Mouse (Mus musculus) intestine, postnatal 0 days (tissue): ENCODE results near the gene Arhgap15. TPM values are rescaled to one million over a fixed set of nuclear protein-coding genes. Genes with fewer than 3 reads are reported as not detected.

Source experiments
- ATAC-seq: fragments of 200-750 bp; cut with Nextera tagmentation; 2 replicates; pipeline ENCODE4 v1.8.0; 2017; ENCODE audit warnings: mild to moderate bottlenecking, moderate TSS enrichment, moderate library complexity
- H3K27ac ChIP-seq: fragments of 300-500 bp; sonication (generic); 2 replicates; pipeline ENCODE4 v1.5.1; 2014; ENCODE audit warnings: mild to moderate bottlenecking, low read depth, low read length, moderate library complexity
- H3K27me3 ChIP-seq: fragments of 300-500 bp; sonication (generic); replicated peaks from 2 replicates; pipeline ENCODE4 v1.6.1; 2014; ENCODE audit warnings: low read length, mixed read lengths; ENCODE audit not compliant: control insufficient read depth, insufficient read depth
- H3K36me3 ChIP-seq: fragments of 300-500 bp; sonication (generic); 2 replicates; pipeline ENCODE4 v1.6.1; 2014; ENCODE audit warnings: mild to moderate bottlenecking, moderate library complexity; ENCODE audit not compliant: control insufficient read depth, insufficient read depth
- H3K4me1 ChIP-seq: fragments of 300-500 bp; sonication (generic); replicated peaks from 2 replicates; pipeline ENCODE4 v1.6.1; 2014; ENCODE audit warnings: antibody characterized with exemption, low read length, mixed read lengths; ENCODE audit not compliant: control insufficient read depth, insufficient read depth
- H3K4me2 ChIP-seq: fragments of 300-500 bp; sonication (generic); replicated peaks from 2 replicates; pipeline ENCODE4 v1.6.1; 2014; ENCODE audit warnings: low read depth, mild to moderate bottlenecking, moderate library complexity
- H3K4me3 ChIP-seq: fragments of 300-500 bp; sonication (generic); 2 replicates; pipeline ENCODE4 v1.5.1; 2014; ENCODE audit warnings: low read depth, low read length
- H3K9ac ChIP-seq: fragments of 300-500 bp; sonication (generic); 2 replicates; pipeline ENCODE4 v1.6.1; 2014; ENCODE audit warnings: mild to moderate bottlenecking, low read depth, low read length
- H3K9me3 ChIP-seq: fragments of 300-500 bp; sonication (generic); 2 replicates; pipeline ENCODE4 v1.6.1; 2016; ENCODE audit warnings: mixed run types; ENCODE audit not compliant: control insufficient read depth
- CTCF ChIP-seq: sonication (generic); IDR thresholded peaks from 2 replicates; pipeline ENCODE4 v1.5.1; 2016; ENCODE audit warnings: low read depth, mild to moderate bottlenecking, control low read depth, antibody characterized with exemption, moderate library complexity
- WGBS: fragments of 180-500 bp; shearing (Covaris S2); extraction: QIAGEN DNeasy Blood & Tissue Kit; methylation state at CpG from one replicate; pipeline ENCODE4 v1.1.7; 2014; 5-methylcytosine and 5-hydroxymethylcytosine counted together
- polyA plus RNA-seq: library from polyadenylated mRNA; unstranded; fragments of >200 nt; fragmentation: Nextera tagmentation; extraction: Ambion mirVana; gene quantifications from 2 replicates; pipeline ENCODE4 v1.2.1, GENCODE M21; 2015

The Arhgap15 gene
- polyA plus RNA-seq, 1 experiment from 2014 or later: 0.80 TPM

DNA sequence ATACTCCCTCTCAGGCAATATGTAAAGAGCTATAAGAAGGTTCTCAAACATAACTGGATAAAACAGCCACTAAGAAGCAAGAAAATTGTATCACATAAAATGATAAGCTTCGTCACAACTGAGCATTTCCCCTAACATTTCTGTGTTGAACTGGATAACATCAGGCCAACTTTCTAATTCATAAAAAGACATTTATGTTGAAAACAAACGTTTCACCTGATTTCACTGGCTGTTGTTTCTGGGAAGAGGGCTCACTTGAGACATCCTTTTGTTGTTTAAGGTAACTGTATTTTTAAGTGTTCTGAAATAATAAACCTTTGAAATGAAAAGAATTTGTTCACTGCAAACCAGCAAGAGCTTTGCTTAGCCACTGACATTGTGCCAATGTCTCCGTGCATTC lies 697 bp downstream of the Arhgap15 start:
- ATAC-seq: no peak
- H3K4me3 ChIP-seq: no peak overlapping the region
- H3K4me2 ChIP-seq: no peak overlapping the region
- H3K9ac ChIP-seq: no peak overlapping the region
- no peak overlapping the region for H3K27ac ChIP-seq
- no peaks in the 10 kb centered on the region for H3K36me3 ChIP-seq
- H3K27me3 ChIP-seq: no peaks in the 10 kb centered on the region
- TF ChIP-seq CTCF: no peak
- WGBS: 67% methylated on average over 3 of the region's 3 CpGs
- H3K9me3 ChIP-seq: no peaks in the 10 kb centered on the region
- no peaks in the 10 kb centered on the region for H3K4me1 ChIP-seq

- 93% methylated on average over 3 of the region's 3 CpGs for WGBS
- no peaks in the 10 kb centered on the region for H3K9me3 ChIP-seq
- ATAC-seq: no peak
These were observed 7.3 kb downstream of the Arhgap15 start for GRCm38 (mm10) chr2:43755899-43756298.

DNA sequence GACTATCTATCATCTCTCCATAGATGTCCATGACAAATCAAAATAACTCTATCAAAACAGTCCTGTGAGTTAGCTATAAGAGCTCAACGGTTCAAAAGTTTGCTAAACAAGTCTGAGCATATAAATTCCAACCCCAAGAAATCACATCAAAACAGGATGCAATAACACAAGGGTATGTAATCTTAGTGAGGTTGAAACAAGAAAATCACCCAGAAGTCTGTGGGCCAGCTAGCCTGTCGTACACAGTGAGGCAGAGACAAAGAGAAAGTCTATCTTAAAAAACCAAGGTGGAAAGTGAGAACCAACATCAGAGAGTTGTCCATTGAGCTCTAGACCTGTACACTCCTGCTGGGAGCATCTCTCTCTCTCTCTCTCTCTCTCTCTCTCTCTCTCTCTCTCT lies 8.0 kb downstream of the Arhgap15 start:
- no peak for ATAC-seq
- no peak overlapping the region for H3K9ac ChIP-seq
- no peaks in the 10 kb centered on the region for H3K4me1 ChIP-seq
- no peak overlapping the region for H3K27ac ChIP-seq
- WGBS: 66% methylated on average over 2 of the region's 2 CpGs
- no peak overlapping the region for H3K4me2 ChIP-seq
- TF ChIP-seq CTCF: no peak
- H3K4me3 ChIP-seq: no peak overlapping the region
- H3K36me3 ChIP-seq: no peaks in the 10 kb centered on the region
- no peaks in the 10 kb centered on the region for H3K9me3 ChIP-seq
- H3K27me3 ChIP-seq: no peaks in the 10 kb centered on the region

More at GRCm38 (mm10) chr2:43755899-43756298, 7.3 kb downstream of the Arhgap15 start:
- Histone ChIP-seq H3K27me3 (no peaks in the 10 kb centered on the region), H3K9ac (no peak overlapping the region), H3K4me2 (no peak overlapping the region), H3K27ac (no peak overlapping the region), H3K4me1 (no peaks in the 10 kb centered on the region), H3K36me3 (no peaks in the 10 kb centered on the region), H3K4me3 (no peak overlapping the region)
- TF ChIP-seq CTCF: no peak

DNA sequence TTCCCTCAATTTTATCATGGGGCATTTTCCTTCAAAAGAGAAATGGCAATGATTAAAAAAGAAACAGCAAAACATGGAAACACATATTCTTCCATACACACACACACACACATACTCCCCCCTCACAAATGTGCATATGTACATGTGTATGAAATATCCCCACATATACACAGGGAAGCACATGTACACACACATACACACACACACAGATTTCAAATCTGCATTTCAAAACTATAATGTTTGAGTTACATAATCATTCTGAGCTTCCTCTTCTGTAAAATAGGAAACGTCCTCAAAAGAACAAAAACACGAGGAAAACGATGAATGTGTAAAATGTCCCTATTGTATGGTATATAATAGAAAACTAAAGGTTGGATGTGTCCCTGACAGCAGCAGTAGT lies 13.1 kb downstream of the Arhgap15 start:
- Histone ChIP-seq H3K9me3 (no peaks in the 10 kb centered on the region), H3K27ac (no peak overlapping the region), H3K4me2 (no peak overlapping the region), H3K4me1 (no peaks in the 10 kb centered on the region), H3K27me3 (no peaks in the 10 kb centered on the region), H3K9ac (no peak overlapping the region), H3K4me3 (no peak overlapping the region), H3K36me3 (no peaks in the 10 kb centered on the region)
- 82% methylated on average over 3 of the region's 3 CpGs for WGBS
- no peak for ATAC-seq
- TF ChIP-seq CTCF: no peak

DNA sequence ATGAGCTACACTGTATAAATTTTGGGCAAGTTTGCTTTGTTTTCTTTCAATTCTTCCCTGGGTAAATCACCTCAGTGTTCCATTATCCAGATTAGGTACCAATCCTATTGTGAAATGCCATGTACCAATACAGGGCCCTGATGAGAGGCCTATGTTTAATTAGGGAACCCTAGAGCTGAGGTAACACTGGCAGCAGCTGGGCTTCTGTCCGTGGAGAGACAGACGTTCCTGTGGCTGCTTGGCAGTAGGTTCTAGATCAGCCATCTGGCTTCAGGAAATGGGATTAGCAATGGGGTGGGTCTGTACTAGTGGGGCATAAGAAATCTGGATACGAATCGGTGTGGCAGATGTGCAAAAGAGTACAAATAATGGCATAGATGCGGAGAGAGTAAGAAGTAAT lies 14.7 kb downstream of the Arhgap15 start:
- no peak overlapping the region for H3K27ac ChIP-seq
- WGBS: 77% methylated on average over 5 of the region's 5 CpGs
- no peaks in the 10 kb centered on the region for H3K27me3 ChIP-seq
- no peaks in the 10 kb centered on the region for H3K9me3 ChIP-seq
- no peak overlapping the region for H3K4me3 ChIP-seq
- TF ChIP-seq CTCF: no peak
- no peaks in the 10 kb centered on the region for H3K4me1 ChIP-seq
- no peak for ATAC-seq
- no peak overlapping the region for H3K4me2 ChIP-seq
- H3K9ac ChIP-seq: no peak overlapping the region
- H3K36me3 ChIP-seq: no peaks in the 10 kb centered on the region

- Histone ChIP-seq H3K4me2 (no peak overlapping the region), H3K9me3 (no peaks in the 10 kb centered on the region), H3K36me3 (no peaks in the 10 kb centered on the region), H3K4me3 (no peak overlapping the region), H3K27me3 (no peaks in the 10 kb centered on the region), H3K27ac (no peak overlapping the region), H3K9ac (no peak overlapping the region), H3K4me1 (no peaks in the 10 kb centered on the region)
- WGBS: 69% methylated on average over 1 of the region's 1 CpGs
- ATAC-seq: no peak
- no peak for TF ChIP-seq CTCF
These were observed 15.8 kb downstream of the Arhgap15 start for GRCm38 (mm10) chr2:43764456-43764855.

DNA sequence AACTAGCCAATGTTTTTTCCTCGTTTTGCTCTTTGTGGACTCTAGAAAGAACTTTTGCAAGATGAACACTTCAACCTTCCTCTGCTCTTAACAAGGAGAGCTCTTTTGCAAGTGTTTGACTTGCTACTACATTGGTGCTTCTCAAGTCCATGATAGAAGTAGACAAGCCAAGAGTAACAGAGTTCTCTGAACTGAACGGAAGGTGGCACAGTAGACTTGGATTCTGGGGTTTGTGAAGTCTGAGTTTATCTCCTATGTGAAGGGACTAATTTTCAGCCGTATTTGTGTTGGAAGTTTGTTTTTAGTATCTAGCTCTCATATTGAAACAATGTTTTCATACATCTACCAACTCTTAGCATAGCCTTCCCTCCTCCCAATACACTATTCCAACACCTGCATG lies 17.6 kb downstream of the Arhgap15 start:
- TF ChIP-seq CTCF: no peak
- no peak overlapping the region for H3K4me2 ChIP-seq
- no peak for ATAC-seq

More for the DNA sequence above, 17.6 kb downstream of the Arhgap15 start:
- Histone ChIP-seq H3K4me3 (no peak overlapping the region), H3K27me3 (no peaks in the 10 kb centered on the region), H3K27ac (no peak overlapping the region), H3K9ac (no peak overlapping the region), H3K36me3 (no peaks in the 10 kb centered on the region), H3K9me3 (no peaks in the 10 kb centered on the region), H3K4me1 (no peaks in the 10 kb centered on the region)
- WGBS: 80% methylated on average over 3 of the region's 3 CpGs
